Mouse (Mus musculus): ENCODE data around the gene Zfp629.

Zfp629 gene

GRCm38 (mm10) chr7:127613501-127613900 lies 2.1 kb downstream of the Zfp629 start:
- no peak for DNase-seq

GRCm38 (mm10) chr7:127611561-127611960 lies 4.0 kb downstream of the Zfp629 start:
- DNase-seq = no peak

DNA sequence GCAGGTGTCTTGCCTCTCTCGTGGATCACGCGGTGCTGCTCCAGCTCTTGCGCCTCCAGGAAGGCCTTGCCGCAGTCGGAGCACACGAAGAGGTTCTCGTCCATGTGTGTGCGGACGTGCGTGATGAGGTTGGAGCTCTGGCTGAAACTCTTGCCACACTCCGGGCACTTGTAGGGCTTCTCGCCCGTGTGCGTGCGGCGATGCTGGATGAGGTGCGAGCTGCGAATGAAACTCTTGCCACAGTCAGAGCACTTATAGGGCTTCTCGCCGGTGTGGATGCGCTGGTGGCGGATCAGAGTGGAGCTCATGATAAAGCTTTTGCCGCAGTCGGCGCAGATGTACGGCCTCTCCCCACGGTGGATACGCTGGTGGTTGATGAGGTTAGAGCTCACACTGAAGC lies 4.6 kb downstream of the Zfp629 start:
- no peak for DNase-seq

- no peak for DNase-seq
Measured at GRCm38 (mm10) chr7:127607150-127607549, 8.4 kb downstream of the Zfp629 start.

DNA sequence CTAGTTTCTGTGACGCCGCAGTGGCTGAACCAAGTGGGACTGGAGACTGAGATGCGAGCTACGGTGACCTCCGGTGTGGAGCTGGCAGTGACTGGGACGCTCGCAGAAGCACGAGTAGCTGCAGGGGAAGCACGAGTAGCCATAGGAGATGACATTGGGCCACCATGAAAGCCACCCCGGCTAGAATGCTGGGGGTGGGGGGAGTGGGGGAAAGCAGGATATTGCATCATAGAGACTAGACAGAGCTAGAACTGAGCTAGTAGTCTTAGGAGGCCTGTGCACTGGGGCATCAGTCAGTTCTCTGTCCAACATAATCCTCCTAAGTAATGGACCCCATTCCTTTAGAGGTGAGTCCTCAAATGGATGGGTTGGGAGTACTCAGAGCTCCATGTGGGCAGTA lies 11.3 kb downstream of the Zfp629 start:
- no peak for DNase-seq

- DNase-seq = no peak
Measured at GRCm38 (mm10) chr7:127602903-127603302, 12.7 kb downstream of the Zfp629 start.

DNA sequence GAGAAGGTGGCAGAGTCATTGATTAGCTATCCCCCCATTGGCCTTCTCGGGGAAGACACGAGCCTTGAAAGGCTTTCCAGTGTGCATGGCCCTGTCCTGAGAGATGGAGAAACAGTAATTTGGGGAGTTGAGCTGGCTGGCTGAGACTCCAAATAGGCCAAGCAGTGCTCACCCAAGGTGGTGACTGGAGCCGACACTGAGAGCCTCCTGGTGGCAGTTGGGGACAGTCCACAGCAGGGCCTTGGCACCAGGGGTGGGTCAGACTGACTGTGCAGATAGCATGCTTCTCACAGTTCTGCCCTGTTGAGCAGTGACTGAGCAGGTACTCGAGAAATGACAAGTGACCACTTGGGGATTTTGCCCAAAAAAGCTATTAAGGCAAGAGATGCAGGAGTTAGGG lies 13.9 kb downstream of the Zfp629 start:
- DNase-seq = no peak

DNA sequence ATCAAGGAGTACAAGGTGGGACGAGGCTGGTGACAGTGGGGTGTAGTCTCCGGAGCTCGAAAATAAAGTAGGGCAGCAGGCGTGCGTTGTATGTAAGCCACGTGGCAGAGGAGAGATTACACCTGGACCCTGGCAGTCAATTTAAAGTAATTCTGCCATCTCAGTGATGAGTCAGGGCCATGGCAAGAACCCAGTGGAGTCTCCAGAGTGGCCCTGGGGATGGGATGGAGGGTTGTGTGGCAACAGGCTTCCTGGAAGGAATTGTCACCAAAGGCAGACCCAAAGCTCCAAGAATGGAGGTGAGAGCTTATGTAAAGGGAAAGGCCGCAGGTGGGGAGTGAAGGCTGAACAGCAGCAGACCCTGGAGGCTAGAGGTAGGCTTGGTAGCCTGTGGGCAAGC lies 15.0 kb downstream of the Zfp629 start:
- no peak for DNase-seq

- DNase-seq = no peak
Measured at GRCm38 (mm10) chr7:127596747-127597146, 18.9 kb downstream of the Zfp629 start.

GRCm38 (mm10) chr7:127592575-127592974 lies 23.0 kb downstream of the Zfp629 start:
- no peak for DNase-seq

DNA sequence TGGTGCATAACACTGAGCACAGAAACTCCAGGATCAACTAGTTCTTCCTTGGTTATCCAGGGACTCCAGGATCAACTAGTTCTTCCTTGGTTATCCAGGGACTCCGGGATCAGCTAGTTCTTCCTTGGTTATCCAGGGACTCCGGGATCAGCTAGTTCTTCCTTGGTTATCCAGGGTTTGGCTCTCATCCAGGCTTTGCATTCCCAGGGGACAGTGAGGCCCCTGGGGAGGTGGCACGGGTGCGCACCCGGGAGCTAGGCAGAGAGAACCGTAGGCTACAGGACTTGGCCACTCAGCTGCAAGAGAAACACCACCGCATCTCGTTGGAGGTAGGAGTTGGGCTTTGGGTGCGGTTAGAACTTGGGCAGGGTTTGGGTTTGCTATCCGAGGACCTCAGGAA lies 24.5 kb downstream of the Zfp629 start:
- DNase-seq = no peak

DNA sequence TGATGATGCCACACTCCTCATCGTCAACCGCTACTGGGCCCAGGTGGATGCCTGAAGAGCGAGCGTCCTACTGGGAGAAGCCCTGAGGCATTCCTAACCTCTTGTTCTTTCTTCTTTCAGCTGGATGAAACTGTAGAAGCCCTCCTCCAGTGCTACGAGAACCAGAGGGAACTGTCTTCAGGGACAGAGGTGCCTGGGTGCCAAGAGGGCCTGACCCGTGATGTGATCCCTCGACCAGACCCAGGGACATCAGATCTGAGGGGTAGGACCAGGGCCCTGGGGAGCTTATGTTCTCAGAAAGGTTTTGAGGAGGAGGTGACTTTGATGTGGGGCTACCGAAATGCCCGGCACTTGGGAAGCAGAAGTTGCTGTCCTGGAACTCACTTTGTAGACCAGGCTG lies 26.0 kb downstream of the Zfp629 start:
- DNase-seq = no peak

DNA sequence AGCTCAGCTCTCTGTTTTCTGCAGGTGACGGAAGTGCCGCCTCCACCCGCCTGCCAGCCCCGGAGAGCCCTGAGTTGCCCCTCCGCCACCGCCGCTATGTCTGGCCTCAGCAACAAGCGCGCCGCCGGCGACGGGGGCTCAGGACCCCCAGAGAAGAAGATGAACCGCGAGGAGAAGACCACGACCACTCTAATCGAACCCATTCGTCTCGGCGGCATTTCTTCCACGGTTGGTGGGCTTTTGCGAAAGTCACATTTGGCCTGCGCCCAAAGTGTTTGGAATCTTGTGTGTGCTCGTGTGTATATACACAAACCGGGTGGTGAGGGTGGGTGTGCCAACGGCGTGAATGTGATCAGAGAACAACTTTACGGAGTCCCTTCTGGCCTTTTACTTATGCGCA lies 26.7 kb downstream of the Zfp629 start:
- no peak for DNase-seq

GRCm38 (mm10) chr7:127588011-127588871 lies 27.4 kb downstream of the Zfp629 start, which contains the start of the genes Ccdc189 and Rnf40:
Ccdc189 (minus strand) TSS chr7:127588595.
Rnf40 (plus strand) TSS chr7:127588767.
- DNase-seq = peak; percentile 98

- no peak for DNase-seq
Measured at GRCm38 (mm10) chr7:127587196-127587595, 28.4 kb downstream of the Zfp629 start.

- no peak for DNase-seq
Measured at GRCm38 (mm10) chr7:127586149-127586548, 29.4 kb downstream of the Zfp629 start.

DNA sequence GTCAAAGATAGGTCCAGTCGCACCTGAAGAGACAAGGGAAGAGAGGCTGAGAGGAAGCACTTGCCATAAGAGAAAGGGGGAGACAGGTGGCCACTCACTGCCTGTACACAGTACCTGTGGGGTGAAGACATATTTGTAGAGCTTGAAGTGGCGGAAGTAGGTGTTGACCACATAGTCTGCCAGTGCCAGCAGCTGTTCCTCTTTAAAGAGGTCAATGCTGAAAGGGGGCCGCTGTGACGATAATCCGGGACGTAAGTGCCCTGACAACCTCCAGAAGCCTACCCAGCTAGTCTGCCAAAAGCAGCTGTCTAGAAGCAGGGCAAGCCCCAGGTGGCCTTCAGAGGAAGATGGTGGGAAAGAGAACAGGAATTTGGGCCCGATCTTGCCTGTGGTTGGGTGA lies 30.6 kb downstream of the Zfp629 start:
- no peak for DNase-seq

DNA sequence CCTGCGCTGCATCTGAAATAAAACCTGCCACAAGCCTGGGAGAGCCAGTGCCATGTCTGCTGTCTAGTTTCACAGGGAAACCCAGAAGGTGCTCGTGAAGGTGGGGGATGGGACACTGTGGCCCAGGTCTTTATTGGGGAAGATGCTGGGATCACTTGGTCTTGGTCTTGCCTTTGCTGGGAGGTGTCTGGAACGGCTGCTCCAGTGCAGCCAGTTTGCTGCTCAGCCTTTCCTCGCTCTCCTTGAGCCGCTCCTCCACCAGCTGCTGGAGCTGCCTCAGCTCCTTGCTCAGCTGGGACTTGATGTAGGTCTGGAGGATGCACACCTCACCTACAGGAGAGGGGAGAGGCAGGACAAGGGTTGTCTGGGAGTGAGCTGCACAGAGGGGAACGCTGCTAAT lies 32.3 kb downstream of the Zfp629 start:
- DNase-seq = no peak

GRCm38 (mm10) chr7:127574115-127574514 lies 41.5 kb downstream of the Zfp629 start:
- DNase-seq = no peak

- no peak for DNase-seq
Measured at GRCm38 (mm10) chr7:127573503-127574008, 42.0 kb downstream of the Zfp629 start.

- peak; percentile 96 for DNase-seq
Measured at GRCm38 (mm10) chr7:127572895-127573471, 42.6 kb downstream of the Zfp629 start, which contains the start of gene Phkg2. Phkg2 (plus strand) TSS chr7:127573340.

DNA sequence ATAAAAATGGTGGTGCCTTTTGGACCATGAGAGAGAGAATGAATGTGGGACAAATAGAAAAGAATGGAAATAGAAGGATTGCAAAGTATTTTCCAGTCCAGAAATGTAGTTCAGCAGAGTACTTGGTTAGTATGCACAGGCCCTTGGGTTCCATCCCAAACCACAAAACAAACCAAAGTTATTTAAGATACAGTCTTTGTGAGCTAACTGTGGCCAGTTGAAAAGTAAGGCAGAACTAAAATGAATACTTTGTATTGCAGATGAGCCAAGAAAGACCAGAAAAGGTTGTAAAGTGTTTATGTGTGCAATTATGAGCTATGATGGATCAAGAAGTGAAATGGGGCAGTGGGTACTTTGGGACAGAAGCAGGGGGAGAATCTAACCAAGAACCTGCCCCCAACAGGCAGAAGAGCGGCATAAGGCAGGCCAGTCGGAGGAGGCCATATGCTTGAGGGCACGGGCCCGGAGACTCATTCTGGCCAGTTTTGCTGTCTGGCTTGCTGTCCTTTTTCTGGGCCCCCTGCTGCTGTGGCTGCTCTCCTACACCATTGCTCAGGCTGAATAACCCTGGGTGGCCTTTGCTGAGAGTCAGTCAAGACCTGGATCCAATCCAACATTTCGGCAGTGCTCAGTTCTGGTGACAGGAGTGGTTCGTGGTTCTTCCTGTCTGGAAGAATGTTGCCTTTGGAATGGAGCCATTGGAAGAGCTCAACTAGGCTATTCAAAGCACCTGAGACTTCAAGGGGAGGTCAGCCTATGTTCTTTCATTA lies 51.0 kb downstream of the Zfp629 start:
- no peak for DNase-seq

DNA sequence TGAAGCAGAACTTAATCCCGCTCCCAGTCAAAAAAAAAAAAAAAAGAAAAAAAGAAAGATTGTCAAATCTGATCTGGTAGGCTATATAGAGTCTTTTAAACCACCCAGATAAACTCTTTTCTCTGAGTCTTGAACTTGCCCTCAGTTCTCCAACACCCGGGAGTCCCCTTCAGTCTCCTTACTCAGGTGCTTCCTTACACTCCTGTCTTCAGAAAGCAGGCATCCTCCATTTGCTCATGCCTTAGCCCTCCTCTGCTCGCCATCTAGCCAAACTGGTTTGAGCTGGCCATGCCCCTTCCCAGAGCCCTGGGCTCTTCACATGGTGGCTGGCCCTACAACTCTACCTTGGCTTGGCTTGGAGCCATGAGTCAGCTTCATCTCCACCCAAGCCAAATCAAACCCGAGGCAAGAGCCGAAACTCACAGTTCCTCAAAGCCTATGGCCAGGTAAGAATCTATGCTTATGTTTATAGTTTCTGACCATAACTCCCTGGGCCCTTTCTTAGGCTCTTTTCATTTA lies 54.2 kb downstream of the Zfp629 start, which contains the start of gene Tmem265:
Gene Tmem265, plus strand, starts transcription at position 51 of the 519 bp plus-strand sequence.
- no peak for DNase-seq
